Mouse (Mus musculus) ovary, postnatal 36 days (tissue): ENCODE data around the gene Sae1.
"Not testable (repeated sequence)": the region's sequence is repeated elsewhere in the genome, so short reads cannot be mapped to it uniquely, and the experiment has no call there.

Experiments used
- DNase-seq: peaks from one replicate; pipeline ENCODE4 v3.0.0; 2022; ENCODE audit warnings: low spot score, mixed read lengths

Gene Sae1

GRCm38 (mm10) chr7:16310020-16310520, 77.5 kb downstream of the Sae1 start:
- peak; percentile 76 for DNase-seq

GRCm38 (mm10) chr7:16309318-16310019, 78.1 kb downstream of the Sae1 start:
- peak; percentile 86 for DNase-seq

- DNase-seq, result no peak
Measured at GRCm38 (mm10) chr7:16308555-16309317, 78.9 kb downstream of the Sae1 start.

GRCm38 (mm10) chr7:16308093-16308492, 79.5 kb downstream of the Sae1 start, which contains the start of gene Bbc3:
Bbc3 (plus strand) TSS chr7:16308393.
- not testable (repeated sequence) for DNase-seq

- not testable (repeated sequence) for DNase-seq
Measured at GRCm38 (mm10) chr7:16307141-16307540, 80.5 kb downstream of the Sae1 start.

- DNase-seq, result peak; percentile 92
Measured at GRCm38 (mm10) chr7:16299419-16300035, 88.1 kb downstream of the Sae1 start.

- no peak for DNase-seq
Measured at GRCm38 (mm10) chr7:16298927-16299326, 88.7 kb downstream of the Sae1 start.

- no peak for DNase-seq
Measured at GRCm38 (mm10) chr7:16297616-16298015, 90.0 kb downstream of the Sae1 start.

- peak; percentile 72 for DNase-seq
Measured at GRCm38 (mm10) chr7:16296766-16297390, 90.7 kb downstream of the Sae1 start.

- DNase-seq, result no peak
Measured at GRCm38 (mm10) chr7:16296146-16296545, 91.5 kb downstream of the Sae1 start.

- peak; percentile 69 for DNase-seq
Measured at GRCm38 (mm10) chr7:16295321-16295900, 92.2 kb downstream of the Sae1 start.

GRCm38 (mm10) chr7:16294837-16295236, 92.8 kb downstream of the Sae1 start:
- DNase-seq, result peak; percentile 91

- no peak for DNase-seq
Measured at GRCm38 (mm10) chr7:16294346-16294745, 93.3 kb downstream of the Sae1 start.

- no peak for DNase-seq
Measured at GRCm38 (mm10) chr7:16287791-16288190, 99.8 kb downstream of the Sae1 start.

- DNase-seq, result no peak
Measured at GRCm38 (mm10) chr7:16287016-16287415, 100.6 kb downstream of the Sae1 start.

GRCm38 (mm10) chr7:16286026-16286961, 101.3 kb downstream of the Sae1 start, which contains the start of gene Ccdc9:
Ccdc9 (minus strand) TSS chr7:16286795.
- peak; percentile 100 for DNase-seq

- peak; percentile 75 for DNase-seq
Measured at GRCm38 (mm10) chr7:16285450-16286025, 102.1 kb downstream of the Sae1 start.

GRCm38 (mm10) chr7:16284904-16285303, 102.7 kb downstream of the Sae1 start:
- no peak for DNase-seq

- DNase-seq, result no peak
Measured at GRCm38 (mm10) chr7:16284001-16284400, 103.6 kb downstream of the Sae1 start.

- no peak for DNase-seq
Measured at GRCm38 (mm10) chr7:16282334-16282733, 105.3 kb downstream of the Sae1 start.
